Mouse (Mus musculus): ENCODE data around the gene Msantd1. TPM values are rescaled to one million over a fixed set of nuclear protein-coding genes. Genes with fewer than 3 reads are reported as not detected.

The Msantd1 gene
- polyA plus RNA-seq, 1 experiment from 2014 or later: 3.9 TPM

DNA sequence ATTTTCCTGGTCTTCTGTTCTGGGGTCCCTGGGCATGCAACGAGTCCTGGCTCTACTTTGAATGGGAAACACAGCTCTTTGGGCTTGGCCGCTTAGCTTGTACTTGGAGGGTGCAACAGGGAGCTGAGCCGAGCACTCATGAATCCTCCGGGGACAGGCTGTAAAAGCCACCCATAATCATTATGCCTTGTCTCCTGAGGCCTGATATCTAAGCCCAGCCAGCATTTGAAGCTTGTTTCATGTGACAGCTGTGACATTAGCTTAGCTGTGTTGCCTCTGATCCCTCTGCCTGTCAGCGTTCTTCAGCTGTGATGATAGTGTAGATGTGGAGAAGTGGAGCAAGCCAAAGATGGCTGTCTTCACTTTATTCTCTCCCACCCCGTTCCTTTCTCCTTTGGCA, 46.7 kb downstream of the Msantd1 start:
- no peak overlapping the region for H3K27ac ChIP-seq (ENCODE audit: low read depth, low read length)
- no peak overlapping the region for H3K4me3 ChIP-seq (ENCODE audit: low read depth, low read length)
- no peaks in the 10 kb centered on the region for H3K36me3 ChIP-seq (ENCODE audit: control insufficient read depth, insufficient read depth, low read length)
- H3K4me1 ChIP-seq (ENCODE audit: control insufficient read depth, insufficient read depth, low read length): peaks cover 48% of the 10 kb centered on the region
- no peaks in the 10 kb centered on the region for H3K9me3 ChIP-seq (ENCODE audit: control insufficient read depth, low read length)
- H3K27me3 ChIP-seq (ENCODE audit: control insufficient read depth, insufficient read depth, low read length): no peaks in the 10 kb centered on the region
- no peak overlapping the region for H3K9ac ChIP-seq (replicated peaks; ENCODE audit: low read depth, low read length)
- 61% methylated on average over 6 of the region's 6 CpGs for WGBS
- ATAC-seq (ENCODE audit: low read depth): no peak
- no peak overlapping the region for H3K4me2 ChIP-seq (ENCODE audit: low read depth, low read length)

- H3K9me3 ChIP-seq (ENCODE audit: control insufficient read depth, low read length): no peaks in the 10 kb centered on the region
- no peak overlapping the region for H3K4me3 ChIP-seq (ENCODE audit: low read depth, low read length)
- H3K36me3 ChIP-seq (ENCODE audit: control insufficient read depth, insufficient read depth, low read length): no peaks in the 10 kb centered on the region
- H3K4me1 ChIP-seq (ENCODE audit: control insufficient read depth, insufficient read depth, low read length): peaks cover 41% of the 10 kb centered on the region
- H3K27ac ChIP-seq (ENCODE audit: low read depth, low read length): no peak overlapping the region
- no peak overlapping the region for H3K4me2 ChIP-seq (ENCODE audit: low read depth, low read length)
- no peak overlapping the region for H3K9ac ChIP-seq (replicated peaks; ENCODE audit: low read depth, low read length)
- no peaks in the 10 kb centered on the region for H3K27me3 ChIP-seq (ENCODE audit: control insufficient read depth, insufficient read depth, low read length)
- WGBS: 58% methylated on average over 5 of the region's 5 CpGs
- ATAC-seq (ENCODE audit: low read depth): no peak
These were observed 47.8 kb downstream of the Msantd1 start for GRCm38 (mm10) chr5:34955630-34956029.

DNA sequence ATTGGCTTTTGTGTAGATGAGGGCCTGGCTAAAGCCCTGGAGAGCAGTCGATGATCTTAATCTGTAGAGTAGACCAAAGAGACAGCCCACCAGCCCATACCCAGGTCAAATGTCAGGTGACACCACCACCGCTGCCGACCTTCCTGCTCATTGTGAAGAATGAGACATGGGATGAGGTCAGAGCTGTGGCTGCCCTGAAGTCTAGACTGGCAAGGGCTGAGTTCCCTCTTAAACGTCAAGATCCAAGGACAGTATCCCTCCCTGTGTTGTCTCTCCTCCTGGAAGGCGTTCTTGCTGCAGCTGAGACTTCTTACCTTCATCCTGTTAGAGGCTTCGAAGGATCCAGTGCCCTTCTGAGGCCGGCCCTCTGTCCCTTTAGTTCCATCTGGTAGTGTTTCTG, 48.3 kb downstream of the Msantd1 start:
- Histone ChIP-seq H3K36me3 (ENCODE audit: control insufficient read depth, insufficient read depth, low read length) (no peaks in the 10 kb centered on the region), H3K4me1 (ENCODE audit: control insufficient read depth, insufficient read depth, low read length) (peaks cover 36% of the 10 kb centered on the region), H3K4me3 (ENCODE audit: low read depth, low read length) (no peak overlapping the region), H3K27me3 (ENCODE audit: control insufficient read depth, insufficient read depth, low read length) (no peaks in the 10 kb centered on the region), H3K27ac (ENCODE audit: low read depth, low read length) (no peak overlapping the region), H3K9ac (replicated peaks; ENCODE audit: low read depth, low read length) (no peak overlapping the region), H3K4me2 (ENCODE audit: low read depth, low read length) (no peak overlapping the region), H3K9me3 (ENCODE audit: control insufficient read depth, low read length) (no peaks in the 10 kb centered on the region)
- no peak for ATAC-seq (ENCODE audit: low read depth)
- 90% methylated on average over 7 of the region's 7 CpGs for WGBS

DNA sequence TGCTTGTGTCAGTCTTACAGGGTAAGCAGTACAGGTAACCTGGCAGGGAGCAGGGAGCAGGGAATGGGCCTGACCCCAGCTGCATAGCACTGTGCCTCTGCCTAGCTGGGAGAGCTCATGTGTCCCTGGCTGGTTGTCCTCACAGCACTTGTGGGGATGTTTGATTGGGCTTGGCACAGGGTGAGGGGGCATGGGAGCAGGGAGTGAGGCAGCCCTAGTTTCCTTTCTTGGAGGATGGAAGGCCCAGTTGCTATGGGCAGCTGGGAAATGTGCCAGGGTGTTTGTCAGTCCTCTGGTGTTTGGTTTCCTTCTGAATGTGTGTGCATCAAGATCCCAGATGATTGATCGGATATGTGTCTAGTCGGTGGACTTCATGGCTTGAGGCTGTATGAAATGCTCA, 49.2 kb downstream of the Msantd1 start:
- WGBS: 61% methylated on average over 2 of the region's 2 CpGs
- peak; percentile 83 for ATAC-seq (ENCODE audit: low read depth)
- Histone ChIP-seq H3K27me3 (ENCODE audit: control insufficient read depth, insufficient read depth, low read length) (no peaks in the 10 kb centered on the region), H3K4me3 (ENCODE audit: low read depth, low read length) (no peak overlapping the region), H3K27ac (ENCODE audit: low read depth, low read length) (no peak overlapping the region), H3K9ac (replicated peaks; ENCODE audit: low read depth, low read length) (no peak overlapping the region), H3K4me2 (ENCODE audit: low read depth, low read length) (no peak overlapping the region), H3K36me3 (ENCODE audit: control insufficient read depth, insufficient read depth, low read length) (no peaks in the 10 kb centered on the region), H3K4me1 (ENCODE audit: control insufficient read depth, insufficient read depth, low read length) (peaks cover 30% of the 10 kb centered on the region), H3K9me3 (ENCODE audit: control insufficient read depth, low read length) (no peaks in the 10 kb centered on the region)

- Histone ChIP-seq H3K4me2 (ENCODE audit: low read depth, low read length) (no peak overlapping the region), H3K4me1 (ENCODE audit: control insufficient read depth, insufficient read depth, low read length) (peaks cover 27% of the 10 kb centered on the region), H3K9ac (replicated peaks; ENCODE audit: low read depth, low read length) (no peak overlapping the region), H3K27me3 (ENCODE audit: control insufficient read depth, insufficient read depth, low read length) (no peaks in the 10 kb centered on the region), H3K27ac (ENCODE audit: low read depth, low read length) (no peak overlapping the region), H3K9me3 (ENCODE audit: control insufficient read depth, low read length) (no peaks in the 10 kb centered on the region), H3K4me3 (ENCODE audit: low read depth, low read length) (no peak overlapping the region), H3K36me3 (ENCODE audit: control insufficient read depth, insufficient read depth, low read length) (no peaks in the 10 kb centered on the region; the same call in 1 of the 2 replicates)
- WGBS: 97% methylated on average over 1 of the region's 1 CpGs
- ATAC-seq (ENCODE audit: low read depth): no peak
These were observed 52.2 kb downstream of the Msantd1 start for GRCm38 (mm10) chr5:34960021-34960420.

DNA sequence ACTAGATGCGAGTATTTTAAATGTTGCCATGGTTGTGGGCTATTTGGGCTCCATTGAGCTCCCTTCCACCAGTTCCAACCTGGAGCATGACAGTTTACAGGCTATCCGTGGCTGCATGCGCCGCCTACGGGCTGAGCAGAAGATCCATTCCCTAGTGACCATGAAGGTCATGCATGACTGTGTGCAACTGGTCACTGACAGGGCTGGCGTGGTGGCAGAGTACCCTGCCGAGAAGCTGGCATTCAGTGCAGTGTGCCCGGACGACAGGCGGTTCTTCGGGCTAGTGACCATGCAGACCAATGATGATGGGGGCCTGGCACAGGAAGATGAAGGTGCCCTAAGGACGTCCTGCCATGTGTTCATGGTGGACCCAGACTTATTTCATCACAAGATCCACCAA, 57.7 kb downstream of the Msantd1 start:
- WGBS: 97% methylated on average over 12 of the region's 12 CpGs
- H3K4me2 ChIP-seq (ENCODE audit: low read depth, low read length): no peak overlapping the region
- no peak overlapping the region for H3K9ac ChIP-seq (replicated peaks; ENCODE audit: low read depth, low read length)
- no peak for ATAC-seq (ENCODE audit: low read depth)
- peaks cover 4% of the 10 kb centered on the region; the same call in 1 of the 2 replicates for H3K4me1 ChIP-seq (ENCODE audit: control insufficient read depth, insufficient read depth, low read length)
- H3K27me3 ChIP-seq (ENCODE audit: control insufficient read depth, insufficient read depth, low read length): no peaks in the 10 kb centered on the region
- H3K4me3 ChIP-seq (ENCODE audit: low read depth, low read length): no peak overlapping the region
- peaks cover 23% of the 10 kb centered on the region for H3K36me3 ChIP-seq (ENCODE audit: control insufficient read depth, insufficient read depth, low read length)
- no peaks in the 10 kb centered on the region for H3K9me3 ChIP-seq (ENCODE audit: control insufficient read depth, low read length)
- H3K27ac ChIP-seq (ENCODE audit: low read depth, low read length): no peak overlapping the region

GRCm38 (mm10) chr5:34968386-34968785, 60.6 kb downstream of the Msantd1 start:
- ATAC-seq (ENCODE audit: low read depth): no peak
- Histone ChIP-seq H3K36me3 (ENCODE audit: control insufficient read depth, insufficient read depth, low read length) (peaks cover 27% of the 10 kb centered on the region), H3K4me2 (ENCODE audit: low read depth, low read length) (no peak overlapping the region), H3K27ac (ENCODE audit: low read depth, low read length) (no peak overlapping the region), H3K27me3 (ENCODE audit: control insufficient read depth, insufficient read depth, low read length) (no peaks in the 10 kb centered on the region), H3K9me3 (ENCODE audit: control insufficient read depth, low read length) (no peaks in the 10 kb centered on the region), H3K4me3 (ENCODE audit: low read depth, low read length) (no peak overlapping the region), H3K4me1 (ENCODE audit: control insufficient read depth, insufficient read depth, low read length) (no peaks in the 10 kb centered on the region), H3K9ac (replicated peaks; ENCODE audit: low read depth, low read length) (no peak overlapping the region)
- WGBS: 69% methylated on average over 5 of the region's 5 CpGs

DNA sequence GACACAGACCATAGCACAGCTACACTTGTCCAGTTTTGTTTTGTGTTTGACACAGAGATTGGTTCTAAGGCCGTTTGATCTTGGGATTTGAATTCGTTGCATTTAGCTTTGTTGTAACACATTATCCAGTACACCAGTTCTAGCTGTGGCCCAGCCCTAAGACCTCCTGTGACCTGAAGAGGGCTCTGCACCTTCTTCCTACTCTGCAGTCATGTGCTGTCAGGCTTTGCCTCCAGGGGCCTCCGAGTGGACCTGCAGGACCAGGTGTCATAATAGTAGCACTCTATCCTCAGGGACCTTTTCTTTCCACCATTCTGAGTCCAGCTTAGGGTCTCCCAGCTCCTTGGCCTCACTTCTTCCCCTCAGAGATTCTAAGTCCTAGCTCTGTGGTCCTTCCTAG, 64.7 kb downstream of the Msantd1 start:
- Histone ChIP-seq H3K4me1 (ENCODE audit: control insufficient read depth, insufficient read depth, low read length) (no peaks in the 10 kb centered on the region), H3K4me3 (ENCODE audit: low read depth, low read length) (no peak overlapping the region), H3K27ac (ENCODE audit: low read depth, low read length) (no peak overlapping the region), H3K36me3 (ENCODE audit: control insufficient read depth, insufficient read depth, low read length) (peaks cover 28% of the 10 kb centered on the region; the same call in 1 of the 2 replicates), H3K27me3 (ENCODE audit: control insufficient read depth, insufficient read depth, low read length) (no peaks in the 10 kb centered on the region), H3K4me2 (ENCODE audit: low read depth, low read length) (no peak overlapping the region), H3K9ac (replicated peaks; ENCODE audit: low read depth, low read length) (no peak overlapping the region), H3K9me3 (ENCODE audit: control insufficient read depth, low read length) (no peaks in the 10 kb centered on the region)
- 85% methylated on average over 3 of the region's 3 CpGs for WGBS
- ATAC-seq (ENCODE audit: low read depth): no peak

Data from neural tube, embryonic 14.5 days (tissue).